Mouse (Mus musculus): ENCODE results near the gene Zc3h15. TPM values are rescaled to one million over a fixed set of nuclear protein-coding genes. Genes with fewer than 3 reads are reported as not detected.
A peak's percentile ranks its signal among the peaks of the same experiment; 100 is the strongest.
"Not testable (repeated sequence)": the region's sequence is repeated elsewhere in the genome, so short reads cannot be mapped to it uniquely, and the experiment has no call there.

Zc3h15 gene
- polyA plus RNA-seq, 1 experiment from 2014 or later: 193 TPM

DNA sequence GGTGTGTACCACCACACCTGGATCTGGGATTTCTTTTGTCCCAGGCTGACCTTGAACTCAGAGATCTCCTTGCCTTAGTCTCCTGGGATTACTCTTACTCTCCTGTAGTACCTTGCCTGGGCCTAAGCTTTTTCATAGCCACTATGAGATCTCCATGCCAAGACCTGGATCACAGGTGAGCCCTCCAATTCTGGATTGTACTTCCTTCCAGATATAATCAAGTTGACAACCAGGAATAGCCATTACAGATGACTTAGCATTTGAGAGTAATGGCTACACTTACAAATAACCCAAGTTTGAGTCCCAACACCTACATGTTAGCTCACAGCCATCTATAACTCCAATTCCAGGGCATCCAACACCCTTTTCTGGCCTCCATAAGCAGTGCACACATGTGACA, 8.4 kb downstream of the Zc3h15 start:
- Histone ChIP-seq H3K4me3 (no peak overlapping the region), H3K27ac (no peak overlapping the region), H3K9me3 (no peaks in the 10 kb centered on the region), H3K4me2 (no peak overlapping the region), H3K4me1 (peaks cover 11% of the 10 kb centered on the region), H3K27me3 (no peaks in the 10 kb centered on the region), H3K36me3 (peaks cover 10% of the 10 kb centered on the region; the same call in 1 of the 2 replicates), H3K9ac (no peak overlapping the region)
- no peak for ATAC-seq (ENCODE audit: insufficient number of reproducible peaks, insufficient read depth, low FRiP score, low TSS enrichment, low read depth)

- no peaks in the 10 kb centered on the region for H3K27me3 ChIP-seq
- no peak overlapping the region for H3K9ac ChIP-seq
- no peak overlapping the region for H3K4me3 ChIP-seq
- no peak overlapping the region for H3K27ac ChIP-seq
- no peak overlapping the region for H3K4me2 ChIP-seq
- H3K4me1 ChIP-seq: peaks cover 3% of the 10 kb centered on the region; the same call in 1 of the 2 replicates
- H3K36me3 ChIP-seq: peaks cover 31% of the 10 kb centered on the region
- 83% methylated on average over 3 of the region's 3 CpGs for WGBS
- no peaks in the 10 kb centered on the region for H3K9me3 ChIP-seq
- ATAC-seq (ENCODE audit: insufficient number of reproducible peaks, insufficient read depth, low FRiP score, low TSS enrichment, low read depth): no peak
These were observed 15.0 kb downstream of the Zc3h15 start for GRCm38 (mm10) chr2:83659279-83659678.

DNA sequence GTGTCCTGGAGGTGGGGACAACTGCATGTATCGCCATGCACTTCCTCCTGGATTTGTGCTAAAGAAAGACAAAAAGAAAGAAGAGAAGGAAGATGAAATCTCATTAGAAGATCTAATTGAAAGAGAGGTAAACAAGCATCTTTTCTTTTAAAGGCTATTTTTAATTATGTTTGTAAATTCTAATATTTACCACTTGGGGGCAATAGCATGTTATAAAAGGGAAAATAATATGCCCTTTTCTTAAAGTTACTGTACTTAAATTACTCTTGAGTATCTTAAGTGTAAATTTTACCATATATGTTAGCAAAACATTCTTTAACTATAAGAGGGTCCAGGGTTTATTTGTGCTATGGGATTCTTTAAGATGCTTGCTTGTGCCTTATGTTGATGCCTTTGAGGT, 15.9 kb downstream of the Zc3h15 start:
- Histone ChIP-seq H3K4me1 (peaks cover 3% of the 10 kb centered on the region; the same call in 1 of the 2 replicates), H3K27me3 (no peaks in the 10 kb centered on the region), H3K4me2 (no peak overlapping the region), H3K36me3 (peaks cover 32% of the 10 kb centered on the region), H3K27ac (no peak overlapping the region), H3K4me3 (no peak overlapping the region), H3K9me3 (no peaks in the 10 kb centered on the region), H3K9ac (no peak overlapping the region)
- no peak for ATAC-seq (ENCODE audit: insufficient number of reproducible peaks, insufficient read depth, low FRiP score, low TSS enrichment, low read depth)
- WGBS: 90% methylated on average over 1 of the region's 1 CpGs

GRCm38 (mm10) chr2:83661351-83661750, 17.1 kb downstream of the Zc3h15 start:
- no peak for ATAC-seq (ENCODE audit: insufficient number of reproducible peaks, insufficient read depth, low FRiP score, low TSS enrichment, low read depth)
- H3K9ac ChIP-seq: no peak overlapping the region
- peaks cover 26% of the 10 kb centered on the region for H3K36me3 ChIP-seq

DNA sequence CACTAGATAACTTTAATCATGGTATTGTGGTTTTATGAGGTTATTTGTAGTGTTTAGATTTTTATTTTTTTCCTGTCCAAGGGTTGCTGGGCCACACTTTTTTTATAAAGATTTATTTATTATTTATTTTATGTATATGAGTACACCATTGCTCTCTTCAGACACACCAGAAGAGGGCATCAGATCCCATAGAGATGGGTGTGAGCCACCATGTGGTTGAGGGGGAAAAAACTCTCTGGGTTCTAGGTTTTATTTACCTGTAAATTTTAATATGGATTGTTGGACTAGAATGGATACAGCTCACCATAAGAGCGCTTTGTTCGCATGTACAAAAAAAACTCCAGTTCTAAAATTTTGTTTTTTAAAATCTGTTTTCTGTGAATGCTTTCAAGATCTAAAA, 20.8 kb downstream of the Zc3h15 start:
- H3K4me2 ChIP-seq; H3K9ac ChIP-seq; H3K9me3 ChIP-seq; H3K27ac ChIP-seq; H3K27me3 ChIP-seq; ATAC-seq (ENCODE audit: insufficient number of reproducible peaks, insufficient read depth, low FRiP score, low TSS enrichment, low read depth); H3K4me3 ChIP-seq; H3K4me1 ChIP-seq: not testable (repeated sequence)
- peaks cover 37% of the 10 kb centered on the region for H3K36me3 ChIP-seq
- WGBS: 98% methylated on average over 2 of the region's 2 CpGs

More at GRCm38 (mm10) chr2:83661351-83661750, 17.1 kb downstream of the Zc3h15 start:
- H3K27me3 ChIP-seq: no peaks in the 10 kb centered on the region
- no peak overlapping the region for H3K27ac ChIP-seq
- H3K9me3 ChIP-seq: no peaks in the 10 kb centered on the region
- 94% methylated on average over 6 of the region's 6 CpGs for WGBS
- no peaks in the 10 kb centered on the region for H3K4me1 ChIP-seq
- H3K4me2 ChIP-seq: no peak overlapping the region
- no peak overlapping the region for H3K4me3 ChIP-seq

GRCm38 (mm10) chr2:83667430-83667829, 23.2 kb downstream of the Zc3h15 start:
- Histone ChIP-seq H3K4me2 (no peak overlapping the region), H3K36me3 (peaks cover 29% of the 10 kb centered on the region), H3K27ac (no peak overlapping the region), H3K9me3 (no peaks in the 10 kb centered on the region), H3K27me3 (no peaks in the 10 kb centered on the region), H3K4me3 (no peak overlapping the region), H3K4me1 (no peaks in the 10 kb centered on the region), H3K9ac (no peak overlapping the region)
- no peak for ATAC-seq (ENCODE audit: insufficient number of reproducible peaks, insufficient read depth, low FRiP score, low TSS enrichment, low read depth)
- WGBS: 86% methylated on average over 2 of the region's 2 CpGs

DNA sequence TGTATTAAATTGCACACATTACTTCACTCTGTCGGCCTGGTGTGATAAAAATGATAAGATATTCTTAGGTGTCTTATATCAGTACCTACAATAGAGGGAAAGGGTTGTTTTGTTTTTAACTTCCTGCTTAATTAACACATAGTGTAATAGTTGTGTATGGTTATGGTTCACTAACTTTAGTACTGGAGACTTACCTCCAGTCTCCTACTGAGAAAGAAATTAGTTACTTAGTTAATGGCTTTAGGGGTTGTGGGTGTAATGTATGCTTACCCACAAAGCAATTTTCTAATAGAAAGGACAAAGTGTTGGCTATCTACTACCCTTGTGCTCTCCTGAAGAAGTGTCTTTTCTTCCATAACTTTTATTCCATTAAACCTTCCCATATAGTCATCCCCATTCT, 23.8 kb downstream of the Zc3h15 start:
- H3K27me3 ChIP-seq: no peaks in the 10 kb centered on the region
- no peak overlapping the region for H3K4me3 ChIP-seq
- no peak overlapping the region for H3K27ac ChIP-seq
- H3K9me3 ChIP-seq: no peaks in the 10 kb centered on the region
- WGBS: 57% methylated on average over 1 of the region's 1 CpGs
- ATAC-seq (ENCODE audit: insufficient number of reproducible peaks, insufficient read depth, low FRiP score, low TSS enrichment, low read depth): no peak
- H3K36me3 ChIP-seq: peaks cover 25% of the 10 kb centered on the region; the same call in 1 of the 2 replicates
- H3K4me1 ChIP-seq: no peaks in the 10 kb centered on the region
- no peak overlapping the region for H3K9ac ChIP-seq
- no peak overlapping the region for H3K4me2 ChIP-seq

DNA sequence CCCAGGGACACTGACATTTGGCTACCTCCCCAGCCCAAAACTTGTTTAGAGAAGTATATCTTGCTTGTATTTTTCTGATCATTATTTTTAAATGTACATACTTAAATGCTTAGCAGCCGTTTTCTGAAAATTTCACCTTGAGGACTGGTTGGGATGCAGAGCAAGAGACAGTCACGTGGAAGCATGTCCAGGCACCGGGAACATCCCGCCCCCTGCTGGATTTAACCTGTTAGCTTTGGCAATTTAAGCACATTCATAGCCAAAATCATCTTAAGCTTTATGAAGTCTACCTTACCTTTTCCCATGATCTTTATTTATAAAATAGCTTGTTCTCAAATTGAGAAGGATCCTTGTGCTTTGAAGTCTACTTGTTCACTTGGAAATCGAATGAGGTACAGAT, 25.8 kb downstream of the Zc3h15 start:
- no peak for ATAC-seq (ENCODE audit: insufficient number of reproducible peaks, insufficient read depth, low FRiP score, low TSS enrichment, low read depth)
- Histone ChIP-seq H3K9me3 (no peaks in the 10 kb centered on the region), H3K4me3 (no peak overlapping the region), H3K4me2 (no peak overlapping the region), H3K9ac (no peak overlapping the region), H3K4me1 (0 out of 2 replicates have a peak, but pooled peaks cover 2% of the 10 kb centered on the region), H3K27ac (no peak overlapping the region), H3K36me3 (peaks cover 20% of the 10 kb centered on the region; the same call in 1 of the 2 replicates), H3K27me3 (no peaks in the 10 kb centered on the region)
- WGBS: 81% methylated on average over 5 of the region's 5 CpGs

DNA sequence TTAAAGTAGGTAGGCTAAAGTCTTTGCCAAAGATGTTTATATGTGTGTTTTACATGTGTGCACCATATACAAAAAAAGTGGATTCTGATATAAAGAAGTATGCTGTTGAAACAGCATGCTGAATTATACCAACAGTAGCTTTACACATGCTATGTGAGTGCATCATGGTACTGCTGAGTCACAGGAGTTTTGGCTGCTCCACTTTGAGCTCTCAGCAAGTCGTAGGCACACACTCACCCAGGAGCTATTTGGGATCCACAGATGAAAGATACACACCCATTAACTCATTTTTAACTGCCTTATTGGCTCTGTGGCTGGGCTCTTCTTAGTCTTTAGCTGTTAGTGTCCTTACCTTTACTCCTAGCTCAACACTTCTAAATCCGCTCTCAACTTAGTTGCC, 27.6 kb downstream of the Zc3h15 start:
- Histone ChIP-seq H3K4me2 (no peak overlapping the region), H3K36me3 (peaks cover 20% of the 10 kb centered on the region; the same call in 1 of the 2 replicates), H3K9me3 (no peaks in the 10 kb centered on the region), H3K27ac (no peak overlapping the region), H3K4me1 (peaks cover 8% of the 10 kb centered on the region; the same call in 1 of the 2 replicates), H3K4me3 (no peak overlapping the region), H3K27me3 (no peaks in the 10 kb centered on the region), H3K9ac (no peak overlapping the region)
- 95% methylated on average over 2 of the region's 2 CpGs for WGBS
- ATAC-seq (ENCODE audit: insufficient number of reproducible peaks, insufficient read depth, low FRiP score, low TSS enrichment, low read depth): no peak

- Histone ChIP-seq H3K27ac (no peak overlapping the region), H3K9me3 (no peaks in the 10 kb centered on the region), H3K4me3 (no peak overlapping the region), H3K36me3 (peaks cover 15% of the 10 kb centered on the region; the same call in 1 of the 2 replicates), H3K4me1 (peaks cover 8% of the 10 kb centered on the region; the same call in 1 of the 2 replicates), H3K27me3 (no peaks in the 10 kb centered on the region), H3K4me2 (no peak overlapping the region), H3K9ac (no peak overlapping the region)
- no peak for ATAC-seq (ENCODE audit: insufficient number of reproducible peaks, insufficient read depth, low FRiP score, low TSS enrichment, low read depth)
- WGBS: 63% methylated on average over 7 of the region's 7 CpGs
These were observed 28.8 kb downstream of the Zc3h15 start for GRCm38 (mm10) chr2:83673067-83673466.

GRCm38 (mm10) chr2:83673843-83674242, 29.6 kb downstream of the Zc3h15 start:
- peaks cover 10% of the 10 kb centered on the region; the same call in 1 of the 2 replicates for H3K36me3 ChIP-seq
- peaks cover 8% of the 10 kb centered on the region; the same call in 1 of the 2 replicates for H3K4me1 ChIP-seq
- no peak overlapping the region for H3K27ac ChIP-seq
- H3K4me3 ChIP-seq: no peak overlapping the region
- no peak for ATAC-seq (ENCODE audit: insufficient number of reproducible peaks, insufficient read depth, low FRiP score, low TSS enrichment, low read depth)
- no peaks in the 10 kb centered on the region for H3K27me3 ChIP-seq
- 88% methylated on average over 2 of the region's 2 CpGs for WGBS
- no peak overlapping the region for H3K9ac ChIP-seq
- H3K4me2 ChIP-seq: no peak overlapping the region
- no peaks in the 10 kb centered on the region for H3K9me3 ChIP-seq

- Histone ChIP-seq H3K4me1 (peaks cover 8% of the 10 kb centered on the region; the same call in 1 of the 2 replicates), H3K27me3 (no peaks in the 10 kb centered on the region), H3K27ac (0 out of 2 replicates have a peak overlapping the region, but pooled peaks have one; percentile 7), H3K9me3 (no peaks in the 10 kb centered on the region), H3K36me3 (peaks cover 9% of the 10 kb centered on the region; the same call in 1 of the 2 replicates), H3K4me2 (no peak overlapping the region), H3K4me3 (no peak overlapping the region), H3K9ac (no peak overlapping the region)
- WGBS: 69% methylated on average over 7 of the region's 7 CpGs
- ATAC-seq (ENCODE audit: insufficient number of reproducible peaks, insufficient read depth, low FRiP score, low TSS enrichment, low read depth): no peak
These were observed 30.2 kb downstream of the Zc3h15 start for GRCm38 (mm10) chr2:83674421-83674820.
